Mouse (Mus musculus): ENCODE data around the gene Cic. TPM values are rescaled to one million over a fixed set of nuclear protein-coding genes. Genes with fewer than 3 reads are reported as not detected.

The Cic gene
- polyA plus RNA-seq, 2 experiments, result 48.9 to 155 TPM

- H3K9ac ChIP-seq (ENCODE audit: low read depth, low read length, severe bottlenecking), result peak within 1 kb of the TSS; percentile 71
- WGBS, result under 1% methylated on average over 45 of the region's 45 CpGs
- H3K4me3 ChIP-seq (replicated peaks; ENCODE audit: low read length), result peak within 1 kb of the TSS; percentile 72
- peak within 1 kb of the TSS; percentile 89 for H3K27ac ChIP-seq (replicated peaks; ENCODE audit: low read depth, low read length)
- peak; percentile 99 for DNase-seq (ENCODE audit: low spot score)
- H3K4me1 ChIP-seq (ENCODE audit: control insufficient read depth, insufficient read depth, low read length), result peaks cover 23% of the 10 kb centered on the region
- TF ChIP-seq POLR2A (IDR thresholded peaks at IDR 0.05; ENCODE audit: borderline replicate concordance, extremely low read depth, insufficient read depth, insufficient read length), result peak; percentile 83; the same call in 1 of the 2 replicates
- peak; percentile 95 for ATAC-seq (ENCODE audit: low FRiP score, low read depth)
- no peaks in the 10 kb centered on the region for H3K27me3 ChIP-seq (ENCODE audit: control insufficient read depth, insufficient read depth, low read length)
- H3K36me3 ChIP-seq (ENCODE audit: control insufficient read depth, insufficient read depth, low read length), result peaks cover 35% of the 10 kb centered on the region
- H3K9me3 ChIP-seq (ENCODE audit: control insufficient read depth, low read length), result no peaks in the 10 kb centered on the region
- H3K4me2 ChIP-seq (replicated peaks; ENCODE audit: low read depth, low read length, severe bottlenecking), result peak within 1 kb of the TSS; percentile 91
Measured at GRCm38 (mm10) chr7:25221102-25221883, 46.2 kb upstream of the Cic start, which contains the start of gene Zfp526. TSS of gene Zfp526 (plus strand) at chr7:25221425.

GRCm38 (mm10) chr7:25222275-25222967 lies 45.1 kb upstream of the Cic start:
- H3K9me3 ChIP-seq (ENCODE audit: control insufficient read depth, low read length), result no peaks in the 10 kb centered on the region
- H3K27me3 ChIP-seq (ENCODE audit: control insufficient read depth, insufficient read depth, low read length), result no peaks in the 10 kb centered on the region
- WGBS, result 89% methylated on average over 10 of the region's 10 CpGs

GRCm38 (mm10) chr7:25227523-25228300 lies 39.8 kb upstream of the Cic start:
- peaks cover 98% of the 10 kb centered on the region for H3K36me3 ChIP-seq (ENCODE audit: control insufficient read depth, insufficient read depth, low read length)
- TF ChIP-seq POLR2A (IDR thresholded peaks at IDR 0.05; ENCODE audit: borderline replicate concordance, extremely low read depth, insufficient read depth, insufficient read length), result no peak
- DNase-seq (ENCODE audit: low spot score) (no peak), ATAC-seq (ENCODE audit: low FRiP score, low read depth) (no peak)
- peaks cover under 1% of the 10 kb centered on the region; the same call in 1 of the 2 replicates for H3K4me1 ChIP-seq (ENCODE audit: control insufficient read depth, insufficient read depth, low read length)
- H3K27ac ChIP-seq (replicated peaks; ENCODE audit: low read depth, low read length), result no peak overlapping the region
- H3K9me3 ChIP-seq (ENCODE audit: control insufficient read depth, low read length), result no peaks in the 10 kb centered on the region
- no peak overlapping the region for H3K9ac ChIP-seq (ENCODE audit: low read depth, low read length, severe bottlenecking)
- no peak overlapping the region for H3K4me3 ChIP-seq (replicated peaks; ENCODE audit: low read length)
- no peaks in the 10 kb centered on the region for H3K27me3 ChIP-seq (ENCODE audit: control insufficient read depth, insufficient read depth, low read length)
- no peak overlapping the region for H3K4me2 ChIP-seq (replicated peaks; ENCODE audit: low read depth, low read length, severe bottlenecking)
- WGBS, result 100% methylated on average over 1 of the region's 1 CpGs

More at GRCm38 (mm10) chr7:25222275-25222967, 45.1 kb upstream of the Cic start:
- Histone ChIP-seq H3K27ac (replicated peaks; ENCODE audit: low read depth, low read length) (no peak overlapping the region), H3K36me3 (ENCODE audit: control insufficient read depth, insufficient read depth, low read length) (peaks cover 46% of the 10 kb centered on the region), H3K4me3 (replicated peaks; ENCODE audit: low read length) (peak overlapping the region; percentile 72), H3K4me1 (ENCODE audit: control insufficient read depth, insufficient read depth, low read length) (peaks cover 23% of the 10 kb centered on the region), H3K4me2 (replicated peaks; ENCODE audit: low read depth, low read length, severe bottlenecking) (peak overlapping the region; percentile 91), H3K9ac (ENCODE audit: low read depth, low read length, severe bottlenecking) (peak overlapping the region; percentile 71)
- ATAC-seq (ENCODE audit: low FRiP score, low read depth), result no peak
- TF ChIP-seq POLR2A (IDR thresholded peaks at IDR 0.05; ENCODE audit: borderline replicate concordance, extremely low read depth, insufficient read depth, insufficient read length), result no peak
- DNase-seq (ENCODE audit: low spot score), result no peak

- no peak overlapping the region for H3K4me2 ChIP-seq (replicated peaks; ENCODE audit: low read depth, low read length, severe bottlenecking)
- no peak overlapping the region for H3K27ac ChIP-seq (replicated peaks; ENCODE audit: low read depth, low read length)
- no peak for DNase-seq (ENCODE audit: low spot score)
- no peak overlapping the region for H3K4me3 ChIP-seq (replicated peaks; ENCODE audit: low read length)
- ATAC-seq (ENCODE audit: low FRiP score, low read depth), result no peak
- H3K36me3 ChIP-seq (ENCODE audit: control insufficient read depth, insufficient read depth, low read length), result peaks cover 92% of the 10 kb centered on the region
- H3K9me3 ChIP-seq (ENCODE audit: control insufficient read depth, low read length), result no peaks in the 10 kb centered on the region
- H3K27me3 ChIP-seq (ENCODE audit: control insufficient read depth, insufficient read depth, low read length), result no peaks in the 10 kb centered on the region
- H3K4me1 ChIP-seq (ENCODE audit: control insufficient read depth, insufficient read depth, low read length), result no peaks in the 10 kb centered on the region
- no peak overlapping the region for H3K9ac ChIP-seq (ENCODE audit: low read depth, low read length, severe bottlenecking)
- WGBS, result 91% methylated on average over 9 of the region's 9 CpGs
- TF ChIP-seq POLR2A (IDR thresholded peaks at IDR 0.05; ENCODE audit: borderline replicate concordance, extremely low read depth, insufficient read depth, insufficient read length), result no peak
Measured at GRCm38 (mm10) chr7:25230690-25231285, 36.7 kb upstream of the Cic start.

All from limb, embryonic 14.5 days (tissue).